Mouse (Mus musculus): Measurements from ENCODE around the gene Iffo2. TPM values are rescaled to one million over a fixed set of nuclear protein-coding genes. Genes with fewer than 3 reads are reported as not detected.

Gene Iffo2
- polyA plus RNA-seq, 1 experiment from 2014 or later = 4.6 TPM

GRCm38 (mm10) chr4:139500814-139501213, 29.5 kb upstream of the Iffo2 start:
- Histone ChIP-seq H3K36me3 (no peaks in the 10 kb centered on the region), H3K27ac (no peak overlapping the region), H3K4me1 (replicated peaks) (peaks cover 4% of the 10 kb centered on the region; the same call in 1 of the 2 replicates), H3K9ac (replicated peaks) (no peak overlapping the region), H3K4me3 (replicated peaks) (no peak overlapping the region), H3K27me3 (no peaks in the 10 kb centered on the region), H3K9me3 (no peaks in the 10 kb centered on the region), H3K4me2 (replicated peaks) (no peak overlapping the region)
- 72% methylated on average over 14 of the region's 14 CpGs for WGBS
- ATAC-seq = no peak

GRCm38 (mm10) chr4:139501702-139502101, 28.6 kb upstream of the Iffo2 start:
- no peak overlapping the region for H3K27ac ChIP-seq
- no peaks in the 10 kb centered on the region for H3K9me3 ChIP-seq
- no peak overlapping the region for H3K4me2 ChIP-seq (replicated peaks)
- 80% methylated on average over 6 of the region's 6 CpGs for WGBS
- H3K9ac ChIP-seq (replicated peaks) = no peak overlapping the region
- peaks cover 4% of the 10 kb centered on the region; the same call in 1 of the 2 replicates for H3K4me1 ChIP-seq (replicated peaks)
- H3K27me3 ChIP-seq = no peaks in the 10 kb centered on the region
- ATAC-seq = no peak
- no peaks in the 10 kb centered on the region for H3K36me3 ChIP-seq
- H3K4me3 ChIP-seq (replicated peaks) = no peak overlapping the region

GRCm38 (mm10) chr4:139503919-139504318, 26.4 kb upstream of the Iffo2 start:
- Histone ChIP-seq H3K4me3 (replicated peaks) (no peak overlapping the region), H3K4me2 (replicated peaks) (no peak overlapping the region), H3K36me3 (no peaks in the 10 kb centered on the region), H3K27ac (no peak overlapping the region), H3K9me3 (no peaks in the 10 kb centered on the region), H3K4me1 (replicated peaks) (no peaks in the 10 kb centered on the region; the same call in 1 of the 2 replicates), H3K27me3 (no peaks in the 10 kb centered on the region), H3K9ac (replicated peaks) (no peak overlapping the region)
- WGBS = 91% methylated on average over 8 of the region's 8 CpGs
- ATAC-seq = no peak

- H3K9me3 ChIP-seq = no peaks in the 10 kb centered on the region
- no peak for ATAC-seq
- H3K4me1 ChIP-seq (replicated peaks) = no peaks in the 10 kb centered on the region; the same call in 1 of the 2 replicates
- H3K4me2 ChIP-seq (replicated peaks) = no peak overlapping the region
- no peaks in the 10 kb centered on the region for H3K36me3 ChIP-seq
- no peak overlapping the region for H3K4me3 ChIP-seq (replicated peaks)
- no peaks in the 10 kb centered on the region for H3K27me3 ChIP-seq
- no peak overlapping the region for H3K27ac ChIP-seq
- WGBS = 77% methylated on average over 4 of the region's 4 CpGs
- H3K9ac ChIP-seq (replicated peaks) = no peak overlapping the region
Observed at GRCm38 (mm10) chr4:139505716-139506115, 24.6 kb upstream of the Iffo2 start.

- ATAC-seq = no peak
- Histone ChIP-seq H3K4me1 (replicated peaks) (no peaks in the 10 kb centered on the region), H3K27ac (no peak overlapping the region), H3K27me3 (no peaks in the 10 kb centered on the region), H3K9ac (replicated peaks) (no peak overlapping the region), H3K36me3 (no peaks in the 10 kb centered on the region), H3K9me3 (no peaks in the 10 kb centered on the region), H3K4me2 (replicated peaks) (no peak overlapping the region), H3K4me3 (replicated peaks) (no peak overlapping the region)
- WGBS = 90% methylated on average over 11 of the region's 11 CpGs
Observed at GRCm38 (mm10) chr4:139506727-139507126, 23.6 kb upstream of the Iffo2 start.

GRCm38 (mm10) chr4:139509069-139509468, 21.3 kb upstream of the Iffo2 start:
- no peaks in the 10 kb centered on the region for H3K27me3 ChIP-seq
- no peak for ATAC-seq
- no peak overlapping the region for H3K4me2 ChIP-seq (replicated peaks)
- no peaks in the 10 kb centered on the region for H3K4me1 ChIP-seq (replicated peaks)
- no peaks in the 10 kb centered on the region for H3K9me3 ChIP-seq
- no peaks in the 10 kb centered on the region for H3K36me3 ChIP-seq
- no peak overlapping the region for H3K4me3 ChIP-seq (replicated peaks)
- no peak overlapping the region for H3K9ac ChIP-seq (replicated peaks)
- no peak overlapping the region for H3K27ac ChIP-seq
- WGBS = 74% methylated on average over 2 of the region's 2 CpGs

- no peaks in the 10 kb centered on the region for H3K4me1 ChIP-seq (replicated peaks)
- WGBS = 81% methylated on average over 2 of the region's 2 CpGs
- no peaks in the 10 kb centered on the region for H3K9me3 ChIP-seq
- H3K36me3 ChIP-seq = no peaks in the 10 kb centered on the region
- no peak overlapping the region for H3K27ac ChIP-seq
- ATAC-seq = no peak
- no peak overlapping the region for H3K4me2 ChIP-seq (replicated peaks)
- H3K27me3 ChIP-seq = no peaks in the 10 kb centered on the region
- H3K9ac ChIP-seq (replicated peaks) = no peak overlapping the region
- H3K4me3 ChIP-seq (replicated peaks) = no peak overlapping the region
Observed at GRCm38 (mm10) chr4:139511557-139511956, 18.8 kb upstream of the Iffo2 start.

GRCm38 (mm10) chr4:139512985-139513384, 17.4 kb upstream of the Iffo2 start:
- Histone ChIP-seq H3K9ac (replicated peaks) (no peak overlapping the region), H3K27me3 (no peaks in the 10 kb centered on the region), H3K9me3 (no peaks in the 10 kb centered on the region), H3K4me1 (replicated peaks) (no peaks in the 10 kb centered on the region), H3K4me2 (replicated peaks) (no peak overlapping the region), H3K4me3 (replicated peaks) (no peak overlapping the region), H3K36me3 (no peaks in the 10 kb centered on the region), H3K27ac (no peak overlapping the region)
- ATAC-seq = no peak
- WGBS = 77% methylated on average over 2 of the region's 2 CpGs

GRCm38 (mm10) chr4:139519221-139519620, 11.1 kb upstream of the Iffo2 start:
- Histone ChIP-seq H3K36me3 (no peaks in the 10 kb centered on the region), H3K27me3 (no peaks in the 10 kb centered on the region), H3K4me1 (replicated peaks) (no peaks in the 10 kb centered on the region), H3K9me3 (no peaks in the 10 kb centered on the region), H3K27ac (no peak overlapping the region), H3K9ac (replicated peaks) (no peak overlapping the region), H3K4me3 (replicated peaks) (no peak overlapping the region), H3K4me2 (replicated peaks) (no peak overlapping the region)
- no peak for ATAC-seq
- 82% methylated on average over 6 of the region's 6 CpGs for WGBS

GRCm38 (mm10) chr4:139521926-139522325, 8.4 kb upstream of the Iffo2 start:
- Histone ChIP-seq H3K4me1 (replicated peaks) (peaks cover 5% of the 10 kb centered on the region; the same call in 1 of the 2 replicates), H3K9ac (replicated peaks) (no peak overlapping the region), H3K36me3 (no peaks in the 10 kb centered on the region), H3K27me3 (no peaks in the 10 kb centered on the region), H3K4me2 (replicated peaks) (no peak overlapping the region), H3K9me3 (no peaks in the 10 kb centered on the region), H3K4me3 (replicated peaks) (no peak overlapping the region), H3K27ac (no peak overlapping the region)
- ATAC-seq = no peak
- 93% methylated on average over 10 of the region's 10 CpGs for WGBS

GRCm38 (mm10) chr4:139526475-139526874, 3.9 kb upstream of the Iffo2 start:
- Histone ChIP-seq H3K27ac (no peak overlapping the region), H3K4me3 (replicated peaks) (no peak overlapping the region), H3K27me3 (no peaks in the 10 kb centered on the region), H3K4me2 (replicated peaks) (no peak overlapping the region), H3K9ac (replicated peaks) (no peak overlapping the region), H3K4me1 (replicated peaks) (peaks cover 5% of the 10 kb centered on the region; the same call in 1 of the 2 replicates), H3K36me3 (no peaks in the 10 kb centered on the region), H3K9me3 (no peaks in the 10 kb centered on the region)
- no peak for ATAC-seq
- WGBS = 60% methylated on average over 12 of the region's 12 CpGs

- H3K27me3 ChIP-seq = no peaks in the 10 kb centered on the region
- no peaks in the 10 kb centered on the region for H3K36me3 ChIP-seq
- peaks cover 9% of the 10 kb centered on the region; the same call in 1 of the 2 replicates for H3K4me1 ChIP-seq (replicated peaks)
- H3K4me2 ChIP-seq (replicated peaks) = no peak overlapping the region
- 95% methylated on average over 10 of the region's 10 CpGs for WGBS
- H3K9me3 ChIP-seq = no peaks in the 10 kb centered on the region
- H3K4me3 ChIP-seq (replicated peaks) = no peak overlapping the region
- H3K9ac ChIP-seq (replicated peaks) = no peak overlapping the region
- no peak overlapping the region for H3K27ac ChIP-seq
- no peak for ATAC-seq
Observed at GRCm38 (mm10) chr4:139532081-139532480, 1.7 kb downstream of the Iffo2 start.

GRCm38 (mm10) chr4:139535127-139535695, 4.9 kb downstream of the Iffo2 start:
- Histone ChIP-seq H3K27ac (no peak overlapping the region), H3K4me1 (replicated peaks) (peaks cover 9% of the 10 kb centered on the region; the same call in 1 of the 2 replicates), H3K4me3 (replicated peaks) (no peak overlapping the region), H3K9me3 (no peaks in the 10 kb centered on the region), H3K27me3 (no peaks in the 10 kb centered on the region), H3K36me3 (no peaks in the 10 kb centered on the region), H3K9ac (replicated peaks) (no peak overlapping the region), H3K4me2 (replicated peaks) (no peak overlapping the region)
- 21% methylated on average over 12 of the region's 12 CpGs for WGBS
- ATAC-seq = no peak
